Mouse (Mus musculus) lung, adult 2 months (tissue): ENCODE measurements around the gene Nub1.

Source experiments
- CTCF ChIP-seq: fragments of 200-500 bp; IDR thresholded peaks from 2 replicates; pipeline ENCODE4 v1.5.1; 2011; ENCODE audit warnings: mild to moderate bottlenecking, low read length, control low read depth; ENCODE audit not compliant: insufficient read depth
- POLR2A ChIP-seq: fragments of 200-500 bp; IDR thresholded peaks from 2 replicates; pipeline ENCODE4 v1.6.1; 2011; ENCODE audit warnings: low read depth, mild to moderate bottlenecking, control low read depth, low read length, borderline replicate concordance; ENCODE audit errors: extremely low read depth

GRCm38 (mm10) chr5:24750321-24751304 is 65.3 kb downstream of the Nub1 start:
- TF ChIP-seq POLR2A: peak; percentile 59; the same call in 1 of the 2 replicates
- TF ChIP-seq CTCF: peak; percentile 56
